Comparison of ENCODE assay signal across 8 mouse cellular contexts in genomic region chr11:76666002-76666649, GRCm38 (mm10). TPM values are rescaled to one million over a fixed set of nuclear protein-coding genes. Genes with fewer than 3 reads are reported as not detected.
A peak's percentile ranks its signal among the peaks of the same experiment; 100 is the strongest.
DNase-seq lines count a peak whose midpoint lies in the region; ATAC-seq lines count a peak whose summit lies in the region.

No protein-coding gene starts in this region.

- 10% methylated on average over 35 of the region's 35 CpGs for WGBS in heart, embryonic 15.5 days
- 8% methylated on average over 35 of the region's 35 CpGs for WGBS in forebrain, embryonic 15.5 days
- 8% methylated on average over 35 of the region's 35 CpGs for WGBS in liver, embryonic 13.5 days (ENCODE audit: insufficient replicate concordance)

- H3K27ac ChIP-seq in heart, embryonic 15.5 days = no peak overlapping the region
- H3K27ac ChIP-seq in forebrain, embryonic 15.5 days (replicated peaks) = no peak overlapping the region
- no peak overlapping the region for H3K27ac ChIP-seq in liver, embryonic 13.5 days

- no peaks in the 10 kb centered on the region for H3K9me3 ChIP-seq in heart, embryonic 15.5 days (replicated peaks)
- H3K9me3 ChIP-seq in forebrain, embryonic 15.5 days = no peaks in the 10 kb centered on the region
- H3K9me3 ChIP-seq in liver, embryonic 13.5 days (replicated peaks) = no peaks in the 10 kb centered on the region

- H3K4me3 ChIP-seq in heart, embryonic 15.5 days = peak overlapping the region; percentile 40
- peak overlapping the region; percentile 39 for H3K4me3 ChIP-seq in forebrain, embryonic 15.5 days
- H3K4me3 ChIP-seq in liver, embryonic 13.5 days (replicated peaks) = 0 out of 2 replicates have a peak overlapping the region, but pooled peaks have one; percentile 13

- DNase-seq in heart, postnatal 10 days = no peak
- DNase-seq in brain, adult 2 months (ENCODE audit: low read depth, low spot score) = peak; percentile 67
- DNase-seq in liver, embryonic 13.5 days = no peak
- DNase-seq in c-Kit-positive CD71-positive TER-119-positive erythroid progenitor cells, embryonic 14.5 days (ENCODE audit: low spot score) = no peak
- no peak for DNase-seq in layer of hippocampus, postnatal 10 days (ENCODE audit: low spot score in 2 of 2)
- no peak for DNase-seq in heart, adult 18-20 months

- ATAC-seq in heart, embryonic 15.5 days (replicated peaks; ENCODE audit: insufficient number of reproducible peaks, insufficient read depth, low FRiP score, low read depth) = no peak
- no peak for ATAC-seq in forebrain, embryonic 15.5 days (replicated peaks)
- ATAC-seq in liver, embryonic 13.5 days (ENCODE audit: low read depth) = no peak

- H3K4me2 ChIP-seq in heart, embryonic 15.5 days = peak overlapping the region; percentile 64
- peak overlapping the region; percentile 68 for H3K4me2 ChIP-seq in forebrain, embryonic 15.5 days (replicated peaks)
- peak overlapping the region; percentile 33; the same call in 1 of the 2 replicates for H3K4me2 ChIP-seq in liver, embryonic 13.5 days

- peaks cover 72% of the 10 kb centered on the region for H3K27me3 ChIP-seq in heart, embryonic 15.5 days
- H3K27me3 ChIP-seq in forebrain, embryonic 15.5 days = peaks cover 67% of the 10 kb centered on the region
- H3K27me3 ChIP-seq in liver, embryonic 13.5 days = peaks cover 75% of the 10 kb centered on the region

- peaks cover 4% of the 10 kb centered on the region for H3K4me1 ChIP-seq in heart, embryonic 15.5 days (replicated peaks)
- H3K4me1 ChIP-seq in forebrain, embryonic 15.5 days = peaks cover 8% of the 10 kb centered on the region; the same call in 1 of the 2 replicates
- 0 out of 2 replicates have a peak, but pooled peaks cover 2% of the 10 kb centered on the region for H3K4me1 ChIP-seq in liver, embryonic 13.5 days (replicated peaks)

- H3K9ac ChIP-seq in heart, embryonic 15.5 days = peak overlapping the region; percentile 31
- H3K9ac ChIP-seq in forebrain, embryonic 15.5 days (replicated peaks) = peak overlapping the region; percentile 43
- no peak overlapping the region for H3K9ac ChIP-seq in liver, embryonic 13.5 days

- no peaks in the 10 kb centered on the region for H3K36me3 ChIP-seq in heart, embryonic 15.5 days
- H3K36me3 ChIP-seq in forebrain, embryonic 15.5 days = no peaks in the 10 kb centered on the region
- no peaks in the 10 kb centered on the region for H3K36me3 ChIP-seq in liver, embryonic 13.5 days

- intact Hi-C loops in heart, postnatal 10 days (cut with DNase I) = no loop called here

RNA-seq across cellular contexts. Expression of gene Bhlha9, which starts 6.1 kb away (rescaled TPM):
- 0.10 and 0.34 TPM in 2 replicates for polyA plus RNA-seq in heart, embryonic 15.5 days (2015; fragmentation: Nextera tagmentation; extraction: Ambion mirVana)
- not detected for total RNA-seq in heart, postnatal 10 days (2021)
- 0.51 and 0.65 TPM in 2 replicates for polyA plus RNA-seq in forebrain, embryonic 15.5 days (2015; fragmentation: Nextera tagmentation; extraction: Ambion mirVana)
- not detected in 2 replicates for polyA plus RNA-seq in liver, embryonic 13.5 days (2015; fragmentation: Nextera tagmentation; extraction: Ambion mirVana)
- 1 to 10 TPM; 3.8 to 5.4 TPM for total RNA-seq in layer of hippocampus, postnatal 10 days (2021)
- total RNA-seq in heart, adult 18-20 months (2021) = not detected

RNA-seq across cellular contexts. Expression of gene Trarg1, which starts 13.5 kb away (rescaled TPM):
- 0.24 and 0.33 TPM in 2 replicates for polyA plus RNA-seq in heart, embryonic 15.5 days (2015; fragmentation: Nextera tagmentation; extraction: Ambion mirVana)
- 1 to 10 TPM; 4.2 to 6.7 TPM for total RNA-seq in heart, postnatal 10 days (2021)
- 0.24 and 0.56 TPM in 2 replicates for polyA plus RNA-seq in forebrain, embryonic 15.5 days (2015; fragmentation: Nextera tagmentation; extraction: Ambion mirVana)
- not detected in 2 replicates for polyA plus RNA-seq in liver, embryonic 13.5 days (2015; fragmentation: Nextera tagmentation; extraction: Ambion mirVana)
- total RNA-seq in layer of hippocampus, postnatal 10 days (2021) = under 1 TPM; 0.60 to 0.62 TPM
- total RNA-seq in heart, adult 18-20 months (2021) = 1 to 10 TPM; 4.0 to 7.0 TPM

RNA-seq across cellular contexts. Expression of gene Abr, which starts 44.0 kb away (rescaled TPM):
- polyA plus RNA-seq in heart, embryonic 15.5 days (2015; fragmentation: Nextera tagmentation; extraction: Ambion mirVana) = 19.9 and 28.2 TPM in 2 replicates
- total RNA-seq in heart, postnatal 10 days (2021) = 10 to 100 TPM; 33.9 to 41.2 TPM
- 111 and 112 TPM in 2 replicates for polyA plus RNA-seq in forebrain, embryonic 15.5 days (2015; fragmentation: Nextera tagmentation; extraction: Ambion mirVana)
- 2.8 and 3.1 TPM in 2 replicates for polyA plus RNA-seq in liver, embryonic 13.5 days (2015; fragmentation: Nextera tagmentation; extraction: Ambion mirVana)
- 100 to 1,000 TPM; 299 to 308 TPM for total RNA-seq in layer of hippocampus, postnatal 10 days (2021)
- total RNA-seq in heart, adult 18-20 months (2021) = 10 to 100 TPM; 24.8 to 29.7 TPM

Comparison
In these comparisons a context has a peak if more than half of its experiments do, and no peak if none do; other contexts are left out.
1. RNA of gene Bhlha9, which starts 6.1 kb away (total RNA-seq): 3.8 to 5.4 TPM in layer of hippocampus, postnatal 10 days; not detected in heart, postnatal 10 days and not detected in heart, adult 18-20 months; every median in the first group is over 4 times any median in the second.
2. RNA of gene Abr, which starts 44.0 kb away (total RNA-seq): 299 to 308 TPM in layer of hippocampus, postnatal 10 days; 33.9 to 41.2 TPM in heart, postnatal 10 days and 24.8 to 29.7 TPM in heart, adult 18-20 months; every median in the first group is over 4 times any median in the second.
3. Peak in every context shown above with its lines, with median percentiles within 50 percentile points of each other: H3K4me2 ChIP-seq and H3K4me3 ChIP-seq.